Mouse (Mus musculus) intestine, embryonic 15.5 days (tissue): Measurements from ENCODE around the gene Grrp1. TPM values are rescaled to one million over a fixed set of nuclear protein-coding genes. Genes with fewer than 3 reads are reported as not detected.
A peak's percentile ranks its signal among the peaks of the same experiment; 100 is the strongest.

Experiments used
- ATAC-seq: fragments of 200-750 bp; cut with Nextera tagmentation; 2 replicates; pipeline ENCODE4 v1.8.0; 2017; ENCODE audit warnings: moderate TSS enrichment, moderate library complexity
- H3K27ac ChIP-seq: fragments of 300-500 bp; sonication (generic); 2 replicates; pipeline ENCODE4 v1.5.1; 2015; ENCODE audit warnings: mild to moderate bottlenecking, inconsistent platforms
- H3K27me3 ChIP-seq: fragments of 300-500 bp; sonication (generic); replicated peaks from 2 replicates; pipeline ENCODE4 v1.6.1; 2015; ENCODE audit warnings: inconsistent platforms
- H3K36me3 ChIP-seq: fragments of 300-500 bp; sonication (generic); 2 replicates; pipeline ENCODE4 v1.6.1; 2015; ENCODE audit warnings: inconsistent platforms
- H3K4me1 ChIP-seq: fragments of 300-500 bp; sonication (generic); replicated peaks from 2 replicates; pipeline ENCODE4 v1.6.1; 2015; ENCODE audit warnings: inconsistent platforms
- H3K4me2 ChIP-seq: fragments of 300-500 bp; sonication (generic); replicated peaks from 2 replicates; pipeline ENCODE4 v1.6.1; 2015; ENCODE audit warnings: mild to moderate bottlenecking, inconsistent platforms
- H3K4me3 ChIP-seq: fragments of 300-500 bp; sonication (generic); replicated peaks from 2 replicates; pipeline ENCODE4 v1.5.1; 2015; ENCODE audit warnings: inconsistent platforms
- H3K9ac ChIP-seq: fragments of 300-500 bp; sonication (generic); 2 replicates; pipeline ENCODE4 v1.6.1; 2015; ENCODE audit warnings: inconsistent platforms
- H3K9me3 ChIP-seq: fragments of 300-500 bp; sonication (generic); 2 replicates; pipeline ENCODE4 v1.6.1; 2016; ENCODE audit warnings: inconsistent platforms
- WGBS: fragments of 180-500 bp; shearing (Covaris S2); methylation state at CpG from one replicate; pipeline ENCODE4 v1.1.7; 2015; 5-methylcytosine and 5-hydroxymethylcytosine counted together
- polyA plus RNA-seq: library from polyadenylated mRNA; unstranded; fragments of >200 nt; fragmentation: Nextera tagmentation; extraction: Ambion mirVana; gene quantifications from 2 replicates; pipeline ENCODE4 v1.2.1, GENCODE M21; 2015

The Grrp1 gene
- polyA plus RNA-seq, 1 experiment from 2014 or later, result 5.0 TPM

DNA sequence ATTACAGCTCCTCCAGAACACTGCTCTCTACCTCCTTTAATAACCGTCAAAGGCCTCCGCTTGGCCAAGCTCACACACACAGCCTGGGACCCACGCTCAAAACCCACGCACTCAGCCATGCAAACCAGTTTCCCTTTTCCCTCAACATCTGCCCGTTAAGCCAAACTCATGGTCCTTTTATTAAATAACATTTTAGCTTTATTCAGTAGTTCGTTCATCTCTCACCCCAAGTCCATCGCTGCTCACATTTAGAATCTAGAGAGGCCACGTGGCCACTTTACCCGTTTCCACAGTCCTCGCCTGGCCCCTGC, 3.0 kb downstream of the Grrp1 start:
- Histone ChIP-seq H3K27ac (no peak overlapping the region), H3K4me3 (peak overlapping the region; percentile 50), H3K9ac (peak overlapping the region; percentile 34), H3K4me1 (peaks cover 48% of the 10 kb centered on the region), H3K4me2 (peak overlapping the region; percentile 98), H3K36me3 (no peaks in the 10 kb centered on the region), H3K9me3 (no peaks in the 10 kb centered on the region), H3K27me3 (peaks cover 59% of the 10 kb centered on the region)
- no peak for ATAC-seq
- 22% methylated on average over 10 of the region's 10 CpGs for WGBS

DNA sequence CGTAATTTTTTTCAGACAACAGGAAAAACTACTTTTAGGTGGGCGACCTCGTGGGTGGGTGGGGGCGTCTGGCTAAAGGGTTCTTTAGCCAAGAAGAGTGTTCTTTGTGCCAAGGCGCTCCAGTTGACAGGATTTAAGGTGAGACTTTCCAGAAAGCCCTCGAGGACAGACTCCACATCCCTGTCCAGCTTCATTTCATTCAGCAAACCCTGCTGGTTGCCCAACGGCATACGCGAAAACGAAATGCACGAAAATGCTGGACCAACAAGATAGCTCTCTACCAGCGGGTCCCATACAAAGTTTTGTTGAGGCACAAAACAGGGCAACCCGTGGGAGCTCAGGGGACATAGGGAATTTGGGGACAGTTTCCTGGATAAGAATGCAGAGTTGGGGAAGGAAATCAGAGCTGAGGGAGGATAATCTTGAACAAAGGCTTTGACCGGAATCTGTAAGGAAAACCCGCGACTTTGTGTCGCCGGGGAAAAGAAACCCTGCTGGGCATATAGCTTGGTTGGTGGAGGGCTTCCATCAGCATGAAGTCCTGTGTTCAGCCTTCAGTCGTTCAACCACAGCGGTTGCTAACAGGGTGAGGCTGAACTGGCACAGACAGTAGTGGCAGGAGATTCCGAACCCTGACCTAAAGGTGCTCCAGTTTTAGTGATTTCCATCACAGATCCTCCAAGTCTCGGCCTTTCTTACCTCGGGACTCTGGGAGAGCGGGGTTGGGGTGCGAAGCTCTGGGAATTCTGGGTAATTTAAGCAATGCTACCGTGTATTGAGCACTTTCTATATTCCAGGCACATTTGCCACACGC, 3.6 kb downstream of the Grrp1 start:
- H3K27ac ChIP-seq, result no peak overlapping the region
- no peaks in the 10 kb centered on the region for H3K9me3 ChIP-seq
- H3K4me3 ChIP-seq, result peak overlapping the region; percentile 50
- no peak for ATAC-seq
- peak overlapping the region; percentile 40; the same call in 1 of the 2 replicates for H3K9ac ChIP-seq
- H3K4me1 ChIP-seq, result peaks cover 45% of the 10 kb centered on the region
- 25% methylated on average over 27 of the region's 27 CpGs for WGBS
- peak overlapping the region; percentile 98 for H3K4me2 ChIP-seq
- peaks cover 59% of the 10 kb centered on the region for H3K27me3 ChIP-seq
- H3K36me3 ChIP-seq, result no peaks in the 10 kb centered on the region

DNA sequence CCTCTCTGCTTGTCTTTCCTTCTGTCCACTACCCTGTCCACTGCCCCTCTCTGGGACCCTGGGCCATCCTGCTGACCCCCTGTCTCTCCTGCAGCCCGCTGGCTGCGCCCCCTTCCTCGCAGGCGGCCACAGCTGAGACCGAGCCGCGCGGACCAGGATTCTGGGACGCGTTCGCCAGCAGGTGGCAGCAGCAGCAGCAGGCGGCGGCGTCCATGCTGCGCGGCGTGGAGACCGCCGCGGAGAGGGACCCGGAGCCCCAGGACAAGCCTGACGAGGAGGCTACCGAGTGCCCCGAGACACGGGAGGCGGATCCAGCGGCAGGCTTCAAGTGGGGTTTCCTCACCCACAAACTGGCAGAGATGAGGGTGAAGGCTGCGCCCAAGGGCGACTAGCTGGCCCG, 4.3 kb downstream of the Grrp1 start:
- Histone ChIP-seq H3K4me2 (peak overlapping the region; percentile 98), H3K9ac (peak overlapping the region; percentile 40; the same call in 1 of the 2 replicates), H3K4me1 (peaks cover 43% of the 10 kb centered on the region), H3K36me3 (no peaks in the 10 kb centered on the region), H3K27me3 (peaks cover 59% of the 10 kb centered on the region), H3K27ac (no peak overlapping the region), H3K4me3 (peak overlapping the region; percentile 36), H3K9me3 (no peaks in the 10 kb centered on the region)
- peak; percentile 55; the same call in 1 of the 2 replicates for ATAC-seq
- WGBS, result 1% methylated on average over 30 of the region's 30 CpGs

DNA sequence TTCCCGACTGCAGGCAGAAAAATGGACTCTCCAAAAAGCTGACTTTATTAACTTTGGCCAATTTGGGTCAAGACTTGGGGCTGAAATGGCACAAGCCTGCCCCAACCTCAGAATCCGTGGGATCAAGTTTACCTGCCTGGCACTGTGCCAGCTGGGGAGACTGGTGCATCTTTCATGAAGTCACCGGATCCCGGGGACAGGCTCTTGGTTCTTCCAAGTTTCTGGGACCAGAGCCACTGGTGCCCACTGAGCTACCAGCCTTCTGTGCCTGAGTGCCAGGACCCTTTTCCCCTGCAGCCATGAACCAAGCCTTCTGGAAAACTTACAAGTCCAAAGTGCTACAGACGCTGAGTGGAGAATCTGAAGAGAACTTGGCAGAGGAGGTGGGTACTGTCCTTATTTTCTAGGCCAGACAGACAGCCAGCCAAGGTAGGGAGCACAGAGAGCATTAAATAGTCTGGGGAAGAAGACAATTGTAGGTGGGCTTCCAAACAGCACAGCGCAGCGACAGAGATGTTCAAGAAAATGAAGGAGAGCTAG, 7.1 kb downstream of the Grrp1 start, which contains the start of gene Gm30191:
Gm30191 (plus strand) TSS at position 217 of the 540 bp plus-strand sequence.
- ATAC-seq, result no peak

DNA sequence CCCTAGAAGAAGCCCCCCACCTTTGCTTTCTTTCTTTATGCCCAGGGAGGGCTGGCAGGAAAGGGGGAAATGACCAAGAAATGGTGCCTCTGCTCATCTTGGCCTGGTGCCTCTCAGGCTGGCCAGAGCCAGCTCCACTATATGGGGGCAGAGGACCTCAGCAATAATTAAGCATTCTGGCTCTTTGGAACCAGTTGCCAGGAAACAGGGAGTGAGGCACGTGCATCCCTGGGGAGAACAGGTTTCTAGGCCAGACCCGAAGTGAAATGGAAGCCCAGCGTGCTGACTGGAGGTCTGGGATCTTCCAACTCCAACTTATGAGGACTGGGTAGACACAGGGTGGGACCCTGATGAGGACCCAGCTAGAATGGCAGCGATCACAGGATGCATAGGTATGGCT, 7.7 kb downstream of the Grrp1 start:
- WGBS, result 43% methylated on average over 4 of the region's 4 CpGs
- Histone ChIP-seq H3K36me3 (no peaks in the 10 kb centered on the region), H3K4me2 (no peak overlapping the region), H3K9me3 (no peaks in the 10 kb centered on the region), H3K27me3 (peaks cover 32% of the 10 kb centered on the region), H3K9ac (no peak overlapping the region), H3K4me1 (peaks cover 31% of the 10 kb centered on the region), H3K27ac (no peak overlapping the region), H3K4me3 (no peak overlapping the region)
- no peak for ATAC-seq

More for the DNA sequence above, 7.1 kb downstream of the Grrp1 start, which contains the start of gene Gm30191:
- peaks cover 37% of the 10 kb centered on the region for H3K4me1 ChIP-seq
- H3K27ac ChIP-seq, result no peak within 1 kb of the TSS
- H3K4me3 ChIP-seq, result peak within 1 kb of the TSS; percentile 74
- H3K36me3 ChIP-seq, result no peaks in the 10 kb centered on the region
- H3K9me3 ChIP-seq, result no peaks in the 10 kb centered on the region
- peak within 1 kb of the TSS; percentile 84 for H3K4me2 ChIP-seq
- 73% methylated on average over 7 of the region's 7 CpGs for WGBS
- H3K27me3 ChIP-seq, result peaks cover 37% of the 10 kb centered on the region
- H3K9ac ChIP-seq, result peak within 1 kb of the TSS; percentile 78; the same call in 1 of the 2 replicates

DNA sequence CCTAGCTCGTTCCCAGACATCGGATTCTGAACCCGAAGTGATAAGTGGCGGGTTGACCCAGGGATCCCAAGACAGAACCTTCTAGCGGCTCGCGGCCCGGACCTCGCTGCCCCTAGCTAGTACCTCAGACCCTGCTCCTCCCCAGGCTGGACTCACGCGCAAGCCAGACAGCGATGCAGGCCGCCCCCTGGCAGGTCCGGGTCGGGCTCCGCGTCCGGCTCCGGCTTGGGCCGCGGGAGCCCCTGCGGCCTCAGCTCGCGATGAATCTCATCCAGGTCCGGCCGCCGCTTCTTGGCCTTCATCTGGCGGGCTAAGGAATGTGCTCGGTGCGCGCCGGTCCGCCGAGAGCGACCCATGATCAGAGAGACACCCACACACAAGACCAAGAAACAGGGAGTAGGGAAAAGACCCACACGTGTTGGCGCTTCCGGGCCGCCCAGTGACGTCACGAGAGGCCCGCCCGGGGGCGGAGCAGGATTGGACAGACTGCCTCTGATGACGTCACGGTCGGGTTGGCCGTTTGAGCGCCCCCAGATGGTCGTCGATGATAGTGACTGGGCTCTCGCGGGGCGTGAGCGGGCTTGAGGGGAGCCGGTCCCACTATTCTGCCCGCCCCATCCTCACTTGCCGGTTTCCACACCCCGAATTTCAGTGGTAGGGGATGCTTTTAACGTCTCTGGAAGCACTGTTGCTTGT, 8.6 kb downstream of the Grrp1 start, which contains the start of gene Zfp593:
Zfp593 (minus strand) TSS at position 445 of the 696 bp plus-strand sequence.
- H3K36me3 ChIP-seq, result no peaks in the 10 kb centered on the region
- H3K9ac ChIP-seq, result peak within 1 kb of the TSS; percentile 78
- peak within 1 kb of the TSS; percentile 74 for H3K4me3 ChIP-seq
- WGBS, result under 1% methylated on average over 60 of the region's 60 CpGs
- peaks cover 22% of the 10 kb centered on the region for H3K27me3 ChIP-seq
- no peak within 1 kb of the TSS for H3K27ac ChIP-seq
- ATAC-seq, result peak; percentile 88
- peaks cover 22% of the 10 kb centered on the region for H3K4me1 ChIP-seq
- peak within 1 kb of the TSS; percentile 84 for H3K4me2 ChIP-seq
- H3K9me3 ChIP-seq, result no peaks in the 10 kb centered on the region

DNA sequence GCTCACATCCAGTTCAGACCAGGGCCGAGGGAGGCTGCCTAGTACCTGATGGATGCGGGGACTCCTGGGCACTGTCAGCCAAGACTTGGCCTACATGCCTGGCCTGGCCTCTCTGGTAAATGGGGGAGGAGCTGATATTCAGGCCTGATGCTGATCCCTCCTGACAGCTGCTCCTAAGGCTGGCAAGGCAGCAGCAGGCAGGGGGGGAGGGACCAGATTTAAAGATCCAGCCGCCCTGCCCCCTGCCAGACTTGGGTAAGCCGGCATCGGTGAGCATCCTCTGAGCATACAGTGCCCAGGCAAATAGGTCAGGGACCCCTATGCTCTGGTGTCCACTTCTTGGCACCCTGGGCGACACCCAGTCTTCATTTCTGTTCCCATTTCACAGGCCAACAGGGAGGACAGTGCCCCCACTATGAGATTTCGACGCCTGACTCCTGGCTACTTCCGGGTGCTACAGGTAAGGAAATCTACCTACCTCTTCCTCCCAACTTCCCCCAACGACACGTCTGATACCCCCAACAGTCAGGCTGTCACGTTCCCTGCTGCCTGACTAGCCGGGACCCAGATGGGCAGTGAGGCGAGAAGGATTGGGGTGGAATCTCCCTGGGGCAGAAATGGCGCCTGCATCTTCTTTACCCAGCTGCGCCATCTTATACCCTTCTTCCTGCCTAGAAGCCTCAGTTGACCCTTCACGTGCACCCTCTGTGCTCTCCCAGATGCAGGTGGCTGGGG, 10.2 kb downstream of the Grrp1 start, which contains the start of gene E130218I03Rik:
E130218I03Rik (plus strand) TSS at position 147 of the 735 bp plus-strand sequence.
- WGBS, result 94% methylated on average over 17 of the region's 17 CpGs
- Histone ChIP-seq H3K4me1 (peaks cover 13% of the 10 kb centered on the region), H3K9me3 (no peaks in the 10 kb centered on the region), H3K9ac (peak within 1 kb of the TSS; percentile 78; the same call in 1 of the 2 replicates), H3K4me3 (peak within 1 kb of the TSS; percentile 74), H3K4me2 (peak within 1 kb of the TSS; percentile 84), H3K27me3 (peaks cover 12% of the 10 kb centered on the region), H3K36me3 (no peaks in the 10 kb centered on the region), H3K27ac (no peak within 1 kb of the TSS)
- no peak for ATAC-seq

DNA sequence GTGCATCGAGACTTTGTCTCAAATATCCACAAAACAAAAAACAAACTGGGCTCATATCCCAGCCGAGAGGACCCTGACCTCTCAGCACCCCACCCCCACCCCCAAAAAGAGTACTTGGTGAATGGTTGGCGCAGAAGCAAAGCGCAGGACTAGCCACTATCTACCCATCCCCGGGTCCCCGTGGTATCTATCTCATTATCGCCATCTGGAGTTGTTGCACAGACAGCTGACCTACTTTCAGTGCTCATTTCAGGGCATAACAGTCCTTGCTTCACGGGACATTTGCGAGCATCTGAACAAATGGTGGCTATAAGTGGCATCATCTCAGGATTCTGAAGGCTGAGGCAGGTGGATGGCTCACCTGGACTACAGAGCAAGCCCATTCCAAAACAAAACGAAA, 15.2 kb downstream of the Grrp1 start:
- H3K36me3 ChIP-seq, result no peaks in the 10 kb centered on the region
- peaks cover 4% of the 10 kb centered on the region; the same call in 1 of the 2 replicates for H3K27me3 ChIP-seq
- peak overlapping the region; percentile 46 for H3K4me3 ChIP-seq
- H3K27ac ChIP-seq, result no peak overlapping the region
- no peaks in the 10 kb centered on the region for H3K4me1 ChIP-seq
- WGBS, result 11% methylated on average over 10 of the region's 10 CpGs
- no peak overlapping the region for H3K9ac ChIP-seq
- peak; percentile 5; the same call in 1 of the 2 replicates for ATAC-seq
- H3K9me3 ChIP-seq, result no peaks in the 10 kb centered on the region
- peak overlapping the region; percentile 56 for H3K4me2 ChIP-seq

DNA sequence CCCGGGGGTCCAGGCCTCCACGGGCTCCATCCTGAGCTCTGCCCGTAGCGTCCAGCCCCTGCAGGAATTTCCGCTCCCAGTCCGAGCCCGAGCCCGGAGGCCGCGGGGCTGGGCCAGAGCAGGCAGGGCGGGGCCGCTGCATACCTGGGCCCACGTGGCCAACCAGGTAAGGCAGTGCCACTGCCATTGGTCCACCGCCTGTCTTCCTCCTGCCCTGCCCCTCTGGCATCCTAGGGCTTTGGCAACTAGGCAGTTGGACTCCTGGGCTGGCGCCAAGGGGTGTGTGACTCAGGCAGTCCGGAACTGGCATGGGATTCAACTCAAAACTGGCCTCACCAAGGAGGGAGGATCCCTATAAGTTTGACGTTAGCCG, 15.6 kb downstream of the Grrp1 start, which contains the start of gene Cnksr1:
Cnksr1 (minus strand) TSS at position 121 of the 373 bp plus-strand sequence.
- peak; percentile 97 for ATAC-seq
- H3K27me3 ChIP-seq, result peaks cover 4% of the 10 kb centered on the region; the same call in 1 of the 2 replicates
- peak within 1 kb of the TSS; percentile 56 for H3K4me2 ChIP-seq
- H3K27ac ChIP-seq, result peak within 1 kb of the TSS; percentile 72
- H3K36me3 ChIP-seq, result no peaks in the 10 kb centered on the region
- peak within 1 kb of the TSS; percentile 46 for H3K4me3 ChIP-seq
- H3K9me3 ChIP-seq, result no peaks in the 10 kb centered on the region
- no peaks in the 10 kb centered on the region for H3K4me1 ChIP-seq
- WGBS, result 2% methylated on average over 18 of the region's 18 CpGs
- H3K9ac ChIP-seq, result peak within 1 kb of the TSS; percentile 42

DNA sequence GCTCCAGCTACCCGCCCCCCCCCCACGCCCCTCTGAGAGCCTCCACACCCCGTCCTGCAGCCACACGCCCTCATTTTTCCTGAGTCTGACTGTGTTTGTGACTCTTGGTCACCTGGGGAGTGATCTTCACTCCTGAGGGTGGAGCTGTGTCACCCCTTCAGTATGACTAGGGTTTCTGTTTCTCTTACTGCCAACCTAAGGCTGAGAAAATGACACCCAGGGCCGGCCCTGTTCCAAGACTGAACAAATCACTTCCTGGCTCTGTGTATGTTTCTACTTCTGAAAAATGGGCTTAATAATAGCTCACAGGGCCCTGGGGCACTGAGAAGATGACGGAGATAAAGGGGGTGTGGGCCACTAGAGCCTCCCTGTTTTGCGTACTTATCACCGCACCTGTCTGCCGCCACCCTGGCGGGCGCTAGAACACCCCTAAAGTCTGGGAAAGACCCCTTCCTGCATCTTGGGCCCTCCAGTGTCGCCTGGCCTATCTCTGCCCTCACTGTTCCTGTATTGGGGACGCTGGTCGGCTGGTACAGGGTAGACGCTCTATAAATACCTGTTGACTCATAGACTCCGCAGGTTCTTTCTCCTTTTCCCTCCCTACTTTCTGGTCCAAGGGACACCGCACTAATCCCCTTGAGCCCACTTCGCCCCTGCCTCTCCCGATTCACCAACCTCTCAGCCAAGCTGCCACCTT, 16.2 kb downstream of the Grrp1 start:
- H3K9me3 ChIP-seq, result no peaks in the 10 kb centered on the region
- H3K36me3 ChIP-seq, result no peaks in the 10 kb centered on the region
- WGBS, result 13% methylated on average over 18 of the region's 19 CpGs
- H3K4me3 ChIP-seq, result peak overlapping the region; percentile 46
- ATAC-seq, result peak; percentile 79
- H3K4me1 ChIP-seq, result no peaks in the 10 kb centered on the region
- H3K9ac ChIP-seq, result peak overlapping the region; percentile 42
- peaks cover 4% of the 10 kb centered on the region; the same call in 1 of the 2 replicates for H3K27me3 ChIP-seq
- peak overlapping the region; percentile 56 for H3K4me2 ChIP-seq
- H3K27ac ChIP-seq, result peak overlapping the region; percentile 72

DNA sequence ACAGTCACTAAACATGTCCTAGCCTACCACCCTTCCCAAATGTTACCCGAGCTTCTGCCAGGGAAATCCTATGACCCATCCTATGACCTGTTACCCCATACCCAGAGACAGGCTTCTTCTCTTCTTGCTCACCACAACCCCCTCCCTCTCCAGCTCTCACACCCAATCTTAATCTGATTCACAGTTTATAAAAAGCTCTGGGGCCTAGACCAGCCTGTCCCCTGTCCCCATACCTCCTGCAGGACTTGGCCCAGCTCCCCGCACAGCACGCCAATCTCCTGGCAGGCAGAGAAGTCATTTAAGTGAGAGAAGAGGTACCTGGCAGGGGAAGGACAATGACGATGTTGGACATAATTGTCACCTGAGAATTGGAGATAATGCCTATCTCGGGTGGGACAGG, 19.0 kb downstream of the Grrp1 start:
- no peak for ATAC-seq
- H3K9ac ChIP-seq, result no peak overlapping the region
- WGBS, result 83% methylated on average over 5 of the region's 5 CpGs
- H3K4me2 ChIP-seq, result no peak overlapping the region
- no peaks in the 10 kb centered on the region; the same call in 1 of the 2 replicates for H3K4me1 ChIP-seq
- no peaks in the 10 kb centered on the region for H3K9me3 ChIP-seq
- no peak overlapping the region for H3K27ac ChIP-seq
- no peak overlapping the region for H3K4me3 ChIP-seq
- H3K27me3 ChIP-seq, result peaks cover 4% of the 10 kb centered on the region; the same call in 1 of the 2 replicates
- no peaks in the 10 kb centered on the region for H3K36me3 ChIP-seq
